Mouse (Mus musculus) lung, postnatal 36 days (tissue): Measurements from ENCODE around the gene Ndufa4l2.

ENCODE experiments used
- DNase-seq: peaks from one replicate; pipeline ENCODE4 v3.0.0; 2022; ENCODE audit warnings: mixed read lengths

Ndufa4l2 gene

GRCm38 (mm10) chr10:127514764-127515163 lies at the start of gene Ndufa4l2:
Gene Ndufa4l2 (plus strand): TSS chr10:127514967.
- peak; percentile 42 for DNase-seq

GRCm38 (mm10) chr10:127471281-127471988 lies 43.3 kb upstream of the Ndufa4l2 start:
- DNase-seq, result peak; percentile 1

GRCm38 (mm10) chr10:127472722-127473121 lies 42.0 kb upstream of the Ndufa4l2 start:
- DNase-seq, result no peak

- no peak for DNase-seq
Observed at GRCm38 (mm10) chr10:127475175-127475574, 39.6 kb upstream of the Ndufa4l2 start.

- DNase-seq, result no peak
Observed at GRCm38 (mm10) chr10:127476541-127476940, 38.2 kb upstream of the Ndufa4l2 start.

GRCm38 (mm10) chr10:127477301-127477700 lies 37.5 kb upstream of the Ndufa4l2 start:
- DNase-seq, result no peak

GRCm38 (mm10) chr10:127479131-127479530 lies 35.6 kb upstream of the Ndufa4l2 start:
- peak; percentile 65 for DNase-seq

GRCm38 (mm10) chr10:127480833-127481813 lies 33.6 kb upstream of the Ndufa4l2 start:
- peak; percentile 73 for DNase-seq

GRCm38 (mm10) chr10:127485235-127485634 lies 29.5 kb upstream of the Ndufa4l2 start:
- DNase-seq, result no peak

GRCm38 (mm10) chr10:127488856-127489255 lies 25.9 kb upstream of the Ndufa4l2 start:
- no peak for DNase-seq

GRCm38 (mm10) chr10:127490160-127491127 lies 24.3 kb upstream of the Ndufa4l2 start:
- no peak for DNase-seq

GRCm38 (mm10) chr10:127491128-127491512 lies 23.6 kb upstream of the Ndufa4l2 start:
- DNase-seq, result no peak

GRCm38 (mm10) chr10:127492118-127492517 lies 22.6 kb upstream of the Ndufa4l2 start:
- DNase-seq, result no peak

- no peak for DNase-seq
Observed at GRCm38 (mm10) chr10:127496156-127496555, 18.6 kb upstream of the Ndufa4l2 start.

- DNase-seq, result no peak
Observed at GRCm38 (mm10) chr10:127499516-127499915, 15.3 kb upstream of the Ndufa4l2 start.

- no peak for DNase-seq
Observed at GRCm38 (mm10) chr10:127500042-127500441, 14.7 kb upstream of the Ndufa4l2 start.

- no peak for DNase-seq
Observed at GRCm38 (mm10) chr10:127500894-127501893, 13.6 kb upstream of the Ndufa4l2 start, which contains the start of gene Stac3. Gene Stac3 (plus strand): TSS chr10:127501686.

- DNase-seq, result peak; percentile 82
Observed at GRCm38 (mm10) chr10:127508239-127508638, 6.5 kb upstream of the Ndufa4l2 start.

GRCm38 (mm10) chr10:127509051-127509836 lies 5.5 kb upstream of the Ndufa4l2 start:
- peak; percentile 91 for DNase-seq
